Mouse (Mus musculus) right cerebral cortex, postnatal 36 days (tissue): ENCODE measurements around the gene Resf1.
"Not testable (repeated sequence)": the region's sequence is repeated elsewhere in the genome, so short reads cannot be mapped to it uniquely, and the experiment has no call there.

Experiments used
- DNase-seq, 2 experiments: peaks; one replicate each; pipeline ENCODE4 v3.0.0; 2022; ENCODE audit warnings: low spot score in 2 of 2, mixed read lengths in 1 of 2

Gene Resf1

DNA sequence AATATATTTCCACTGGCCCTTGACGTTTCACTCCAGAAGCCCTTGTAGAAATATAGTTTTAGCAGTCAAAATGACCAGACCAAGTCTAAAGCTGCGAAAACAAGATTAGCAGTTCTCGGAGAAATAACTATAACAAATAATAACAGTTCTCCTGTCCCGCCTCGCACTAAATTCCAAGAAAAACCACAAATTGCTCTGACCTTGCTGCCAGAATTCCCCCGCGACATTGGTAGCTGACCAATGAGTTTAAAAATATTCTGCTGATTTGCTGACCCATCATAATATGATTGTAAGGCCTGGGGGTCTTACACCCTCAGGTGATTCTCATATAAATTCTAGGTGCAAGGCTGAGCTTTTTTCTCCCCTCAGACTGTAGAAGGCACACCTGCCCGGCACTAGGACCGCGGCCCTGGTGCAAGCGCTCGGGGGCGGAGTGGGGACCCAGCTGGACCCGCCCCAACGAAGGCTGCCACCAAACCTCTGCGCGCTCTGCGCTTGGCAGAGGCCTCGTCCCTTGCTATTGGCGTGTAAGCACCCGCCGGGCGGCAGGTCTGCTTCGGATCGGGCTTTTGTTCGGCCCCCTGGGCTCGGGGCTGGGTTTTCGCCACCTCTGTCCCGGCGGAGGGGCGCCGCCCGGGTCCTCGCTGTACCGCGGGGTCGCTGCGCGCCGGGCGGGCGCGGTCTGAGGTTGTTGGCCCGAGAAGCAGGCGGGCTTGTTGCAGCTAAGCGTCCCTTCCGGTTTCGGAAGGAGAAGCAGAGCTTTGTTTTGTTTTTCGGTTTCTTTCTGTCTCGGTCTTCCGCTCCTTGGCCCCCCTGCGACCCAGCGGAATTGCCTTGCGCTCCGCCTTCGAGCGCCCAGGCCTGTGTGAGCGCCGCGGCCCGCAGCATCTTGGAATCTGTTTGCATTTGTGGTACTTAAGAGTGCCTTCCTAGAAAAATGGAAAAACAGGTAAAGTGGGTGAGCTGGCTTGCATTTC lies at the start of gene Resf1:
TSS of gene Resf1 (plus strand) at position 459 of the 977 bp plus-strand sequence.
- peak; percentile 82 to 84 for DNase-seq

DNA sequence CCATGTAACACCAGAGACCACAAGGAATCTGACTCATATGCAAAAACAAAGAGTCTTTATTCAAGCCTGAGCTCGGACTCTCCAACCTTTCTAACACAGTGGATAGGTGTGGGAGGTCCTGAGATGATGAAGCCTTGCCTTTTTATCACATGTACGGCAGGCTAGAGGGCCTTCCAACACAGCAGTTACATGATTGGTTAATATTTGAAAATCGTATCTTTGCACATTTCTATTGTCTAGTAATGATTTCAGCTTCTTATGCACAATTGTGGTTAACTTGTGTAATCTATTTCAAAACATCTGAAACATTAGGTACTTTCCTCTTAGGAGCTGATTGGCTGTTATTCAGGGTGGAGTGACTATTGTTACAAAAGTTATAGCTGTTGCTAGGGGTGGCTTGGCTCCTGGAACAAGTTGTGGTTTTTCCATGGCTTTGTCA lies 48.4 kb upstream of the Resf1 start:
- DNase-seq: no peak

DNA sequence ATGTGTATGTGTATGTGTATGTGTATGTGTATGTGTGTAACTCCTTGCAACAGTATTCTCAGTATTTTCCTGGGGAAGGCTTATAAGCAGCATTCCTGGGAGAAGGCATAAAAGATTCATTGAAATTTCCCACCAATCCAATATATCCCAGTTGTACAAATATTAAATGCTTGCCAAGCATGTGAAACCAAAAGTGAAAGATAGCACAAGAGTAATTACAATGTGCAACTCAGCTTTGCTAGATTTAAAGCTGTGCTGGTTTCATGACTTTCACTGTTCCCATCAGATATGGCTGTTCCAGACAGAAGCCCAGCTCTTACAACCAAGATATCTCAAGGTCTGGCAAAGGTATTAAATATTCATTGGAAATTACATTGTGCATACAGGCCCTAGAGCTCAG lies 41.3 kb upstream of the Resf1 start:
- DNase-seq: no peak

DNA sequence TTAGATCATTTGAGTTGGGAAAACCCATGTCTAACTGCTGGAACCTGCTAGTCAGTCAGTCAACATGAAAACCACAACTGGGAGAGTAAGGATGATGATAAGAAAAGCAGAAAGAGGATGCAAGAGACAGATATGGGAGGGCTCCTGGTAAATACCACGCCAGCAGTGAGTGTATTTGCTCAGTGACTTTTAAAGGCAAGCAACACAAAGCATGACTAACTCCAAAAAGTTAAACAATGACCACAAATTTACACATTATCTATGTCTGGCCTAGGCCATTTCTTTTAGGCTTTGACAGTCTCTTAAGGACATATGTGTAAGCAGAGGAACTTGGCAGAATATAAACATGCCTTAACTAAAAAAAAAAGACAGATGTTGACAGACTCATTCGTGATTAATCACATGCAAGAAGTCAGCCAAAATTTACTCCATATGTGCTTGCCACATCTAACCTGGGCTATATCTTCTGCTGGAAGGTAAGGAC lies 30.9 kb upstream of the Resf1 start:
- no peak for DNase-seq

DNA sequence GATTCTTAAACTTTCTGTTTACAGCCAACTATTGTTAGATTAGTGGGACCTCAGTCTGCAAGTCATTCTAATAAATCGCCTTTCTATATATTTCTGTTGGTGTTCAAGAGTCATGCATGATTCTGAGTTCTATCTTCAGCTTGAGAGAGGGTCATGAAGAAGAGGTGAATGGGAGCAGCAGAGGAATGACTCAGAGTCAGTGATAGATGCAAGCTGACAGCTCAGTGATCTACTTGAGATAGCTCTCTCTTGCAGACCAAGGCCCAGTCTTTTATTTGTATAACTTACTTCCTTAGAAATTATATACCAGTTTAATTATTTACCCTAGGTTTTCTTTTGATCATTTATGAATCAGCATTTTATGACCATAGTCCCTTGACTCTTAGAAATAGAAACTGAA lies 30.3 kb upstream of the Resf1 start:
- no peak for DNase-seq

DNA sequence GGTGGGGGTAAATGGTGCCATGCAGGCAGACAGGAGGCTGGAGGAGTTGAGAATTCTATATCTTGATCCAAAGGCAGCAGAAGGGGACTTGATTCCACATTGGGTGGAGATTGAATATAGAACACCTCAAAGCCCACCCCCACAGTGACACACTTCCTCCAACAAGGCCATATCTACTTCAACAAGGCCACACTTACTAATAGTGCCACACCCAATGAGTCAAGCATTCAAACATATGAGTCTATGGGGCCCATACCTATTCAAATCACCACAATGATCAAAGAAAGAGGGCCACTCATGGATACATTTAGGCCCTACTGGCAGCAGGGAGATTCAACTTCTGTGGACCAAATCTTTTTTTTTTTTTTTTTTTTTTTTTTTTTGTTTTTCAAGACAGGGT lies 28.7 kb upstream of the Resf1 start:
- no peak for DNase-seq

DNA sequence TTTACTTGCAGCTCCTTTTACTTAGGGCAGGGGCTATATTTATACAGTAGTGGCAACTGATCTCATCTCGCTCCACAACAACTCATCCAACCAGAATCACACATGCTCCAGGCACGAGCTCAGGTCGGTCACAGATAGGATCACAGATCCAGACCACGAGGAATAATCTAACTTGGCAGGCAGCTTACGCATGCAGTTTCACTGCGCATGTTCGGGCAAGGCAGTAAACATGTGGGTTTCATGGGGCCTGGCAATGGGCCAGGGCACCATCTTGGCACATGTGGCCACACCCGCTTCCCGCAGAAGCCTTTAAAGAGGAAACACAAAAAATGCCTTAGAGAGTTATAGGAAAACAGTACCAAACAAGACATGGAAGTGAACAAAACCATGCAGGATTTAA lies 21.0 kb upstream of the Resf1 start:
- DNase-seq: not testable (repeated sequence)

DNA sequence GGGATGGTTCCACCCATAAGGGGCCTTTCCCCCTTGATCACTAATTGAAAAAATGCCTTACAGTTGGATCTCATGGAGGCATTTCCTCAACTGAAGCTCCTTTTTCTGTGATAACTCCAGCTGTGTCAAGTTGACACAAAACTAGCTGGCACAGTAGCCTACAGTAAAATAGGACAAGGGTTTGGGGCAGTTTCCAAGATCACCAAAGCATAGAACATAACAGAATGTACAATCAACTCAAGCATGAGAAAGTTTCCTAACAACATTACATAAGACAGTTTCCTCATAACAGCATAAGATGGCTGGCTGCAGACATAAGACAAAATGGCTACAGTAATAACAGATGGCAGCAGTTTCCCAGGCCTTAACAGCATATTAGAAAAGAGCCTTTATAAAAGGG lies 6.0 kb upstream of the Resf1 start:
- DNase-seq: not testable (repeated sequence)

DNA sequence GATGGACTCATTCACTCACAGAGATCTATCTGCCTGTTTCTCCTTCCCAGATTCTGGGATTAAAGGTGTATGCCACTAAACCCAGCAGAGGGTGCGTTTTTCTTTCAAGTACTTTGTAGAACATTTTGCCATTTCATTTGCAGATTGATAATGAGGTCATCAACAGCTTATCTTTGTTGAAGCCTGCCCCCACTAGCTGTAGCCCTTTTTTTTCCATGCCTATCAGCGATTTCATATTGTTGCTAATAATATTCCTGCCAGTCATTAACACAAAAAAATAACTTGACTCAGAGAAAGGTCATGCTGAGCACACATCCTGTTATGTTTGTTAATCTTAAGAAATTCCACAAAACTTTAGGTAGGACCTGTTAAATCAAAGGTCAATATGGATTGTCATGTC lies 2.1 kb upstream of the Resf1 start:
- no peak for DNase-seq

DNA sequence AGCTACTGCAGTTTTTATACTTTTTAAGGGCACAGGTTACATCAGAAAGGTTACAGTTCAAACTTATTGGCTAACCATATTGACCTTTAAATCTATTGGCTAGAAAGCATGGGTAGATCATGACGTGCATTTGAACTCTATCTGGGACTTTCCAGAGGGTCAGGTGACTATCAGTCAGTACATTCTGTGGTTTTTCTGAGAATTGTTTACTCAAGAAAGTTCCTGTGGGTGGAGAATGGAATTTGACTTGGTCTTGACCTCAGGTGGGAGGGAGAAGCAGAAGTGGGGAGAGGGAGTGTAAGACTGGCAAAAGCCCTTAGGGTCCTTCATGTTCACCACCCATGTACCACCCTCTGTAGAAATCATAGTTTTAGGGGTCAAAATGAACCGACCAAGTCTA lies 1.4 kb upstream of the Resf1 start:
- no peak for DNase-seq

DNA sequence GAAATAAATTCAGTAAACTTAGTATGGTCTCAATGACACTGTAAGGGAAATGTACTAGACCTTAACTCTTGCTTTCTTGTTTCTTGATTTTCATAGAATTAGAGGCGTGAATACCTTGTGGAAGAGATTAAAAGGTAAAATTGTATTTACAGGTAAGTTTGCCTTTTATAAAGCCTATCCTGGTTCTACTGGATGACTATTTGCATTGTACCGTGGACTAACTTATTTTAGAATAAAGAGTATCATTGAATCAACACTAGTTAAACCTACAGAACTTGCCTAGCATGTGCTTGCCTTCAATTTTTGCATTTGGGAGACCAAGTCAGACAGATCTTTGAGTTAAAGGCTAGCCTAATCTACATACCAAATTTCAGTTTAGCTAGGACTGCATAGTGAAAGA lies 1.0 kb downstream of the Resf1 start:
- no peak for DNase-seq

DNA sequence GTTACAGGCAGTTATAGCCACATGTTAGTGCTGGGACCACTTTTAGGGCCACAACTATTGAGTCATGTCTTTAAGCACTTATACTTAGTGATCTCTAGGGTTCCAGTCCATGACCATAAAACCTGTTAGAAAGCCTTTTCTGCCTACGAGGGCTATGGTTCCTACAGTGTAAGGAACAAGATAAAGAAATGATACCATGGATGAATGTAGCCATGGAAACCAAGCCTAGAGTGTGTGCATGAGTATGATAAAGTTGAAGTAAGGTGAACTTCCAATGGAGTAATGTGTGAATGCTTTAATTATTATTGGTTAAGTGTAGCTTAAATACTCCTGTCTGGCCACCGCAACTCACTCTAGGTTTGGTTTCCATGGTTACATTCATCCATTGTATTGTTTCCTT lies 1.8 kb downstream of the Resf1 start:
- DNase-seq: no peak

DNA sequence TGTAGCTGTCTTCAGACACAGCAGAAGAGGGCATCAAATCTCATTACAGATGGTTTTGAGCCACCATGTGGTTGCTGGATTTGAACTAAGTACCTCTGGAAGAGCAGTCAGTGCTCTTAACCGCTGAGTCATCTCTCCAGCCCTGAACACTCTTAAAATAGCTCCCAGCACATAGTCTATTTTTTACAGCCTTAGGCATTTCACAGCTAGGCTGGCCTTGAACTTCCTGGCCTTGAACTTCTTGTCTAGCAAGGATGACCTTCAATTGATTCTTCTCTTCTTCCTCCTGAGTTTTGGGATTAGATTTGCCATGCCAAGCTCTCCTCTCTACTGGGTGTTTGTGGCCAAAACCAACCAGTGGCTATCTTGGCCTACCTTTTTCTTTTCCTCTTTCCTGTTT lies 2.6 kb downstream of the Resf1 start:
- no peak for DNase-seq

DNA sequence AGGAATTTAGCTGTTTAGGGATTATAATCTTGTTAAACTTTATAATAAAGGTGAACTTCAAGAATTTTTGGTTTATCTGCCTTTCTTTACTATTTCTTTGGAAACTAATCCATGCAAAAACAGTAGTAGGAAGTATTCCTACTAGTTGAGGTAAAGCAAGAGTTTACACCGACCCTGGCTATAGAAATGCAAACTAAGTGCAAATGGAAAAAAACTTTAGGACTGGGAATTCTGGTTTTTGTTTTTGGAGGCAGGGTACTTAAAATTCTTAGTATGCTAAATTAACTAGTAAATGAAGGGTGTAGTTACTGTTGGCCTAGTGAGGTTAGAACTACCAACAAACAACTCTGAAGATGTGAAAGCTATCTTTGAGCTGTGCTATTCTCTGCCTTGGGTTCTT lies 3.0 kb downstream of the Resf1 start:
- no peak for DNase-seq

DNA sequence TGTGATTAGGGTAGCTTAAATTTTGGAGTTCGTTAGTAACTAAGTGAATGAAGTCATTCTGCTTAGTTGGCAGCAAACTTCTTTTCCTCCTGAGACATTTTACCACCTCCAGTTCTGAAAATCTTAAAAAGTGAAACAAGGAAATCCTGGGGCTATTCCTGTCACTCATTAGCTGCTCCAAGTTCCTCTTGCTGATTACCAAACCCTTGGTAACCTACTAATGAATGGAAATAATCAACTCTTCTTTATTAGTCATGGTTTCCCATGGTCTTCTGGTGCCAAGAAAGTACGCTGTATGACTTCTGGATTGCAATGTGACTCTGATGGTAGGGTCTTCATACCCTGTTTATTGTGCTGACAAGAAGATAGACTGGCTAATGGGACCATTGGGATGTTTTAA lies 5.7 kb downstream of the Resf1 start:
- no peak for DNase-seq

DNA sequence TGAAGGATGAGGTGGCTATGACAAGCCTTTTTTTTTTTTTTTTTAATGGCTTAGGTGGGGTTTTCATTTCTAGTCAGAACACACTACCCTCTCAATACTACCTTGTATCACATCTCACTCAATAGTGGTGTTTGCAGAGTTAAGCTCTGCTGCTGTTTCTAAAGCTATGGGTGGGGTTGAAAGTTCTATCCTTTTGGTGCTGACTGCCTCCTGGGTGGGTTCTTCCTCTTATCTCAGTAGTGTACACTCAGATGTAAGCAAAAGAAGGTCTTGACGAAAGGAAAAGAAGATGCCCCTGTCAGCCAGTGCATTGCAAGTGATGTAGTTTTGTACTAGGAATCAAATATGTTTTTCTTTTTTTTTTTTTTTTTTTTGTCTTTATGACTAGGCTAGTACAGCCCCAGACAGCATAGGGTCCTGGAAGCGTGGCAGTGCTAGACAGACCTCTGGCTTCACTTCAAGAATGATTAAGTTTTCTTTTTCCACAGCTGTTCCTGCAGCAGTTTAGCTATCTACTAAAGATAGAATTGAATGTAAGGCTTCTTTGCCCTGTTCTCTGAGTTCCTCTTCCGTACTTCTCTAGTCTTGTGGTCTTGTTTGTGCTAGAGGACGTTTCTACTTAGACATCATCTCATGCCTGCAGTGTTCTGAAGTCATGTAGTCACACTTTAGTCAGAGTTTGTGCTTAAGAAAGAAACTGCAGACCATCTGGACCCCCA lies 14.5 kb downstream of the Resf1 start:
- no peak for DNase-seq

DNA sequence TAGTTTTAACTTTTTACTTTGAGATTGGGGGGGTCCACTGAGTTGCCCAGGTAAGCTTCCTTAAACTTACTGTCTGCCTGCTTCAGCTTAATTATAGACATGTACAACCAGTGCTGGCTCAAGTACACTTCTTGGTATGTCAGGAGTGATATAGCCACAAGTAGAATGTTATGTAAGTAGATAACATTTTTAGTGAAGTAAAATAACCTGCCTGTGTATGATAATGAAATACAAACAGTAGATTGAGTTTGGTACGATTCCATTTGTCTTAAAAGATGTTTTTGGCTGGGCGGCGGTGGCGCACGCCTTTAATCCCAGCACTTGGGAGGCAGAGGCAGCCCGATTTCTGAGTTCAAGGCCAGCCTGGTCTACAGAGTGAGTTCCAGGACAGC lies 15.0 kb downstream of the Resf1 start:
- no peak for DNase-seq

DNA sequence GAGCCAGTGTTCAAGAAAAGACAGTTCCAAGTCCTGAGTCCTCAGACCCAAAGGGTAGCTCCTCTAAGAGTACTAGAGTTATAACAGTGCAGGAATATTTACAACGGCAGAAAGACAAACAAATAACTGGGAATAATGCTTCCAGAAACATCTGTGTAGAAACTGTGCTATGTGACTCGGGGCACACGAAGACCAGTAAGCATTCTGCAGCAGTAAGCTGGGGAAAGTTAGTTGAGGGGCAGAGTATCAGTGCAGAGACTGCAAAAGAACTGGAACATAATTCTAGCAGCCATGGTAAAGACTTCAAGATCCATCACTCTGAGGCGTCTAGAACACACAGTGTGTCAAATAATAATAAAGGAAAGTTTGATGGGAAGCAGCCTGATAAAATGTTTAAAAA lies 19.9 kb downstream of the Resf1 start:
- DNase-seq: no peak

DNA sequence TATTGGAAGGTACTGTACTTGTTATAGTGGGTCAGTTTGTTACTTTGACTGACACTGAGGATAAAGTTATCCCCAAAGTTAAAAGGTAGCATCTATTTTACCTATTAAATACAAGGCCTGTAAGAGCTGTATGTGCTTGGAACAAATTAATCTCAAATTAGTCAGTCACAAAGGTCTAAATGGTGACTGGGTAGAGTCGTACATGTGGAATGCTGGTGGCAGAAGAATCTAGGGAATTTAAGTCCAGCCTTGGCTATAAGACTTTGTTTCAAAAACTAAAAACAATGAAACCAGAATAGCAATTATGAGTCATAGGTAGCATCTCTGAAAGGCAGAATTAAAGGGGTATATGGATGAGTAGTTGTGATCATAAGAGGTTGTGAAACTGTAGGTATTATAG lies 21.1 kb downstream of the Resf1 start:
- no peak for DNase-seq

DNA sequence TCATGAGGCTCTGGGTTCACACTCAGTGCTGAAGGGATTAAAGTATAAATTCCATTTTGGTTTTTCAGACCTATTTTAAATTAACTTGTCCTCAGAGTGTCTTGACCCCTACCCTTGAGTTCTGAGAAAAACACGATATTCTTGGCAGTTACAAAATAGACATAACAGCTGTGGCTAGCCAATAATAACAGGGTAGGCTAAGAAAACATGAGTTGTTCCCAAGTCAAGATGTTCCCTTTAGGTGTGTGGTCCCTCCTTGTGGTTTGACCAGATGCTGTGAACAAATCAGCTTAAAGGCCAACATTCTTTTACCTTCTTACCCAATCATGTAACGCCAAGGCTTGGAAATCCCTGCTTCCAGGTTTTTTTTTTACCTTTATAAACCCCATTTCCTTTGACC lies 23.8 kb downstream of the Resf1 start:
- DNase-seq: no peak

DNA sequence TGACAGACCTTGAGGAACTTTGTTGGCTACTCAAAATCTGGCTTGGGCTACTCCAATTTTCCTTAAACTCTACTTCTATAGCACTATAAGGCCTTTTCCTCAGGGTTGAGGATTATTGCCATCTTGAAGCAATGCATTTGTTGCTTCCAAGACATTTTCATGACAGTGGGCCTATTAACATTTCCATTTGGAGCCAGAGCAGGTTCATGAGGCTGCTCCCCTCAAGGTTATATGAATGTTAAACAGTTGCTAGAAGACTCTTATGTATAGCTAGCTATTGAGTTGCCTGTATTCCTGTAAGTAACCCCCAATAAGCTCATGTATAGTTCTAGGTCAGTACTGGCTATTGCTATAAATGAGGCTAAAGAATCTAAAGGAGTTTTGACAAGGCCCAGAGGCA lies 28.8 kb downstream of the Resf1 start:
- no peak for DNase-seq

DNA sequence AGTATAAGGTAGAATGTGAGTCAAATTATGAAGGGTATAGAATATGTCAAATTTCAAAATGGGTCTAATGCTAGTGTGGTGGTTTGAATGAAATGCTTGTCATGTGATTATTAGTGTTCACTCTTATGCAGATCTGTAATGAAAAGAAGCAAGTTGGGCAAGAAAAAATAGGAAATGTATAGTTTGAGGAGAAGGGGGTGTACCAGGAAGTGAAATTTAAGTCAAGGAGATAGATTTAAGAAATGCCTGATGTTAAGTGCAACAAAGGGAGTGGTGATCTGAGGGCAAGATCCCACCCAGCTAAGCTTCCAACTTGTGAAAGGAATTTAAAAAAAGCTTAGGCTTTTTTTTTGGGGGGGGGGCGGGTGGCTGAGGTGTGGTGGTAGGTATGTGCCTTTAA lies 29.4 kb downstream of the Resf1 start:
- no peak for DNase-seq

DNA sequence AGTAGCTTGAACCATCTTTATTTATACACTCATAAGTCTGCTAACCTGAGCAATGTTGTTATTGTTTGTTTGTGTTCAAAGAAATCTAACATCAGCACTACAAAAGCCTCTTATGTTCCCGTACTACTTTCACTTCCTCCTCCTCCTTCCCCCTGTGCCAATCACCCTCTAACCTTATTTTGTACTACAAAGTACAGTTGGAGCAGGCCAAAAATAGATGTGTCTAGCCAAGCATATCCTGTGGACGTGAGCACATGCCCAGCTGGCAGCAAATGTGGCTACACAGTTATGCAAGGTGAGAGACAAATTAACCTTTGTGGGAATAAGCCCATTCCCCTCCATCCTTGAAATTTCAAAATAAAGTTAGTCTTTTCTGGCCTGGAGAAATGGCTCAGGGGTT lies 34.6 kb downstream of the Resf1 start:
- no peak for DNase-seq
